22 mouse cellular contexts compared by ENCODE assay signal in the genomic region with DNA sequence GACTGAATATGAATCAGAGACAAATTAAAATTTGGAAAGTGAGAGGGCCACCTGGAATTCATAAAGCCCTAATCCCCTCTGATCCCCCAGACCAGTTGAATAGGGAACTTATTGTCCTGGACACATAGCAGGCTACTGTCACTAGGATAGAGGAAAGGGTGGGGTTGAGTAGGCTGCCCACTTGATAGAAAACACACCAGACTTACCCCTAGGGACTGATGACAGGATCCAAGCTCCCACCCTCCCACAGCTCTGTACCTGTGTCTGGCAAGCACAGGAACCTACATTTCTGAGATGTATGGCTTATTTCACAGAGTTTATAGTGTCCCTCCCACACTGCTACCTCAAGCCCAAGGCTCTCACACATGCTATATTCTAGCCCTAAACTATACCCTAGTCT.
"Had no signal": no experiment of that assay in that cellular context is flagged by ENCODE, and none has a peak within 500 bp of the region (broad histone marks: within the 10 kb centered on the region; RNA-seq: fewer than 3 reads in every experiment).

No protein-coding gene starts in this region.

- ATAC-seq: liver, embryonic 12.5 days; midbrain, embryonic 15.5 days had no signal

- H3K4me3 ChIP-seq: kidney, embryonic 15.5 days; left cerebral cortex, adult 2 months; limb, embryonic 13.5 days; liver, embryonic 12.5 days; liver, embryonic 15.5 days; lung, embryonic 15.5 days; midbrain, embryonic 12.5 days; midbrain, embryonic 15.5 days; neural tube, embryonic 12.5 days; neural tube, embryonic 15.5 days had no signal

- H3K36me3 ChIP-seq: kidney, embryonic 15.5 days; limb, embryonic 13.5 days; liver, embryonic 12.5 days; liver, embryonic 15.5 days; lung, embryonic 15.5 days; midbrain, embryonic 12.5 days; midbrain, embryonic 15.5 days; neural tube, embryonic 12.5 days; neural tube, embryonic 15.5 days had no signal

- H3K4me2 ChIP-seq: kidney, embryonic 15.5 days; limb, embryonic 13.5 days; liver, embryonic 12.5 days; liver, embryonic 15.5 days; lung, embryonic 15.5 days; midbrain, embryonic 12.5 days; midbrain, embryonic 15.5 days; neural tube, embryonic 12.5 days; neural tube, embryonic 15.5 days had no signal

- DNase-seq: kidney, postnatal 10 days; layer of hippocampus, postnatal 36 days; liver; lung, adult 18-20 months; right cerebral cortex, adult 18-20 months; right cerebral cortex, postnatal 14 days; right cerebral cortex, postnatal 4 days; thymus, adult 2 months; thymus, postnatal 14 days; thymus, postnatal 4 days had no signal

- H3K27ac ChIP-seq: kidney, embryonic 15.5 days; left cerebral cortex, adult 2 months; limb, embryonic 13.5 days; liver, embryonic 12.5 days; liver, embryonic 15.5 days; lung, embryonic 15.5 days; macrophage; midbrain, embryonic 12.5 days; midbrain, embryonic 15.5 days; neural tube, embryonic 12.5 days; neural tube, embryonic 15.5 days; stomach, postnatal 0 days had no signal

- H3K9ac ChIP-seq: kidney, embryonic 15.5 days; limb, embryonic 13.5 days; liver, embryonic 12.5 days; liver, embryonic 15.5 days; lung, embryonic 15.5 days; midbrain, embryonic 12.5 days; midbrain, embryonic 15.5 days; neural tube, embryonic 12.5 days; neural tube, embryonic 15.5 days had no signal

- H3K9me3 ChIP-seq: kidney, embryonic 15.5 days; limb, embryonic 13.5 days; liver, embryonic 12.5 days; liver, embryonic 15.5 days; lung, embryonic 15.5 days; midbrain, embryonic 15.5 days; neural tube, embryonic 12.5 days; neural tube, embryonic 15.5 days had no signal

- H3K4me1 ChIP-seq: midbrain, embryonic 15.5 days; neural tube, embryonic 12.5 days; neural tube, embryonic 15.5 days had no signal

- H3K27me3 ChIP-seq: kidney, embryonic 15.5 days; limb, embryonic 13.5 days; liver, embryonic 12.5 days; liver, embryonic 15.5 days; lung, embryonic 15.5 days; midbrain, embryonic 12.5 days; midbrain, embryonic 15.5 days; neural tube, embryonic 12.5 days; neural tube, embryonic 15.5 days had no signal
